Mouse (Mus musculus) lung, postnatal 0 days (tissue): ENCODE results near the gene Ptprc.

Source experiments
- CTCF ChIP-seq: IDR thresholded peaks from 2 replicates; pipeline ENCODE4 v1.5.1; 2016; ENCODE audit warnings: antibody characterized with exemption, mild to moderate bottlenecking
- EP300 ChIP-seq: IDR thresholded peaks from 2 replicates; pipeline ENCODE4 v1.6.1; 2016; ENCODE audit warnings: antibody characterized with exemption, mild to moderate bottlenecking, control low read depth

DNA sequence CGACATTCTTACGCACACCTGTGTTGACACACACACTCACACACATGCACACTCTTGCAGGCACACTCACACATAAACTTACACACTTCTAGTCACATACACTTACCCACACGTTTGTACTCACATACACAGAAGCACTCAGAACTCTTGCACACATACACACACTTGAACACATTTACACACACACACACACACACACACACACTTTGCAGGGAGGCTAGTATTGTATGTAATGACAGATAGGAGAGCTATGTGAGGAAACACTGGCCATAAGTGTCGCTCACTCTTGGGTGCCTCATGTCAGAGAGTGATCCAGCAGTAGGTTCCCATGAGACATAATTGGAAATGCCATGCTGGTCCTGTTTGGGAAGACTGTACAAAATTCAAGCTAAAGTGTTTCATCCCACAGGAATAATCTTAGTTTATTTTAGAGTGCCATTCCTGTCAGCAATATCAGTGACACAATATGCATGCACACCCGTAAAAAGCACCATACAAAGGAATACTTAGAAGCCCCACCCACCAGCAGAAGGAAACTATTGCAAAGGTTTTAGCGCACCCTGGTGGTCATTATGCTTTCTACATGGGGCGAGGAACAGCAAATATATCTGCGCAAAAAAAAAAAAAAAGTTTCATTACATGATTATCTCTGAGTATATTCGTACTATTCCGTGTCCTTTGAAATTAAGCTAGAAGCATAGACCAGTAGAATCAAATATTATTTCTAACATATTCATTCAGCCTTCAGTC is 131.1 kb downstream of the Ptprc start:
- TF ChIP-seq EP300 = peak; percentile 47; the same call in 1 of the 2 replicates
- TF ChIP-seq CTCF = peak; percentile 86
